Mouse (Mus musculus): ENCODE data around the gene Gm6812. TPM values are rescaled to one million over a fixed set of nuclear protein-coding genes. Genes with fewer than 3 reads are reported as not detected.

Gm6812 gene
- not detected in 2 replicates for polyA plus RNA-seq (2012; rRNA removed)

DNA sequence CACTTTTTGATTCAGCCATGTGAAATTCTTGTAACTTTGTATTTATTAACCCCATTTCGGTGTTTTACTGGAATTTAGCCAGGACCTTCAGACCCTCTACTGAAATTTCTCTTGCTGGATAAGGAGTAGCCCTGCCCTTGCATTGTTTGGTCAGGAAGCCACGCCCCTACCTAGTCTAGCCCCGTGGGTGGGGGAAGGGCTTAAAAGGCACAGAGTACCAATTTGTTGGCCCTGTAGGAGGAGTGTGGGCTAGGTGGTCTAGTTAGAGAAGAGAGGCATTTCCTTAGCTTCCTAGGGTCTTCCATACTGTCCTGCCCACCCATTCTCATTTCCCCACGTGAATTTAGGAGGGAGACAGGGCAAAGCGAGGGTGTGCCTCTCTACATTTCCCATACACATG, at the start of gene Gm6812:
Gm6812 (minus strand) TSS at position 101 of the 400 bp plus-strand sequence.

Other genes with a start within 250 kb of the Gm6812 start
- gene Fmr1, start 214.5 kb downstream of the Gm6812 start, polyA plus RNA-seq (2012; rRNA removed): 22.0 and 25.3 TPM in 2 replicates
- gene Fmr1nb, start 131.2 kb downstream of the Gm6812 start, polyA plus RNA-seq (2012; rRNA removed): 0.61 and 0.99 TPM in 2 replicates
- gene Gm14698, start 72.0 kb downstream of the Gm6812 start, polyA plus RNA-seq (2012; rRNA removed): 0.21 and 0.26 TPM in 2 replicates

Data from liver, embryonic 14 days (tissue).